ENCODE assay signal across 7 mouse cellular contexts in genomic region chr19:24271746-24272426, GRCm38 (mm10). TPM values are rescaled to one million over a fixed set of nuclear protein-coding genes. Genes with fewer than 3 reads are reported as not detected.
A peak's percentile ranks its signal among the peaks of the same experiment; 100 is the strongest.
DNase-seq lines count a peak whose midpoint lies in the region; ATAC-seq lines count a peak whose summit lies in the region.

No protein-coding gene starts in this region.

- H3K4me1 ChIP-seq in embryonic facial prominence, embryonic 10.5 days = peaks cover 16% of the 10 kb centered on the region
- peaks cover 7% of the 10 kb centered on the region for H3K4me1 ChIP-seq in intestine, embryonic 16.5 days (ENCODE audit: control insufficient read depth, insufficient read depth, low read length)
- H3K4me1 ChIP-seq in midbrain, embryonic 11.5 days (ENCODE audit: control insufficient read depth, insufficient read depth, low read length) = peaks cover 31% of the 10 kb centered on the region

- H3K9me3 ChIP-seq in embryonic facial prominence, embryonic 10.5 days = no peaks in the 10 kb centered on the region
- no peaks in the 10 kb centered on the region for H3K9me3 ChIP-seq in intestine, embryonic 16.5 days (ENCODE audit: control insufficient read depth, low read length)
- H3K9me3 ChIP-seq in midbrain, embryonic 11.5 days (ENCODE audit: control insufficient read depth, low read length) = no peaks in the 10 kb centered on the region

- H3K4me2 ChIP-seq in intestine, embryonic 16.5 days (ENCODE audit: low read depth, low read length) = peak overlapping the region; percentile 44
- no peak overlapping the region; the same call in 1 of the 2 replicates for H3K4me2 ChIP-seq in midbrain, embryonic 11.5 days

- peak overlapping the region; percentile 22; the same call in 1 of the 2 replicates for H3K4me3 ChIP-seq in embryonic facial prominence, embryonic 10.5 days
- H3K4me3 ChIP-seq in intestine, embryonic 16.5 days (ENCODE audit: low read length) = no peak overlapping the region; the same call in 1 of the 2 replicates
- H3K4me3 ChIP-seq in midbrain, embryonic 11.5 days (ENCODE audit: low read depth, low read length) = no peak overlapping the region

- H3K27me3 ChIP-seq in embryonic facial prominence, embryonic 10.5 days (replicated peaks; ENCODE audit: low read depth, poor library complexity, severe bottlenecking) = no peaks in the 10 kb centered on the region
- H3K27me3 ChIP-seq in intestine, embryonic 16.5 days (replicated peaks; ENCODE audit: control insufficient read depth, insufficient read depth, low read length) = no peaks in the 10 kb centered on the region
- no peaks in the 10 kb centered on the region for H3K27me3 ChIP-seq in midbrain, embryonic 11.5 days (ENCODE audit: control insufficient read depth, insufficient read depth, low read length)

- H3K27ac ChIP-seq in embryonic facial prominence, embryonic 10.5 days (replicated peaks) = no peak overlapping the region
- H3K27ac ChIP-seq in intestine, embryonic 16.5 days (ENCODE audit: low read length) = peak overlapping the region; percentile 68
- H3K27ac ChIP-seq in midbrain, embryonic 11.5 days (ENCODE audit: low read depth, low read length) = no peak overlapping the region

- 45% methylated on average over 16 of the region's 16 CpGs for WGBS in embryonic facial prominence, embryonic 10.5 days
- 42% methylated on average over 16 of the region's 16 CpGs for WGBS in intestine, embryonic 16.5 days
- WGBS in midbrain, embryonic 11.5 days = 39% methylated on average over 16 of the region's 16 CpGs

- H3K9ac ChIP-seq in intestine, embryonic 16.5 days (ENCODE audit: low read depth, low read length) = peak overlapping the region; percentile 34; the same call in 1 of the 2 replicates
- no peak overlapping the region for H3K9ac ChIP-seq in midbrain, embryonic 11.5 days (ENCODE audit: low read length)

- intact Hi-C loops in left cerebral cortex, postnatal 36 days (cut with DNase I) = no loop called here

- DNase-seq in adrenal gland, postnatal 14 days = peak; percentile 89
- peak; percentile 86 for DNase-seq in embryonic facial prominence, embryonic 10.5 days (ENCODE audit: low spot score)
- DNase-seq in gonadal fat pad, adult 2 months (ENCODE audit: low read depth) = peak; percentile 76
- DNase-seq in left cerebral cortex, postnatal 36 days (ENCODE audit: low spot score in 2 of 2) = peak; percentile 72 to 78
- DNase-seq in midbrain, embryonic 11.5 days (ENCODE audit: low spot score, missing footprints) = peak; percentile 96
- DNase-seq in skeletal muscle tissue, adult 2 months (ENCODE audit: low read depth, low spot score) = peak; percentile 84

- peaks cover 42% of the 10 kb centered on the region for H3K36me3 ChIP-seq in embryonic facial prominence, embryonic 10.5 days (replicated peaks)
- H3K36me3 ChIP-seq in intestine, embryonic 16.5 days (ENCODE audit: control insufficient read depth, insufficient read depth, low read length) = no peaks in the 10 kb centered on the region
- H3K36me3 ChIP-seq in midbrain, embryonic 11.5 days (ENCODE audit: control insufficient read depth, insufficient read depth, low read length) = no peaks in the 10 kb centered on the region

- ATAC-seq in intestine, embryonic 16.5 days = peak; percentile 96
- peak; percentile 83 for ATAC-seq in midbrain, embryonic 11.5 days (ENCODE audit: low FRiP score)

RNA-seq across cellular contexts. Expression of gene Fxn, which starts 8.5 kb away (rescaled TPM):
- 22.2 and 22.5 TPM in 2 replicates for total RNA-seq in adrenal gland, postnatal 14 days (2021)
- polyA plus RNA-seq in embryonic facial prominence, embryonic 10.5 days (2016; fragmentation: Nextera tagmentation; extraction: Ambion mirVana) = 62.6 and 65.0 TPM in 2 replicates
- 7.0 and 7.2 TPM in 2 replicates for polyA plus RNA-seq in gonadal fat pad, adult 2 months (2012; rRNA removed)
- polyA plus RNA-seq in intestine, embryonic 16.5 days (2015; fragmentation: Nextera tagmentation; extraction: Ambion mirVana) = 34.1 and 37.6 TPM in 2 replicates
- 1 to 10 TPM; 6.7 to 7.3 TPM for total RNA-seq in left cerebral cortex, postnatal 36 days (2021)
- 46.8 and 47.6 TPM in 2 replicates for polyA plus RNA-seq in midbrain, embryonic 11.5 days (2014; fragmentation: Nextera tagmentation; extraction: Ambion mirVana)

RNA-seq across cellular contexts. Expression of gene Tjp2, which starts 47.1 kb away (rescaled TPM):
- total RNA-seq in adrenal gland, postnatal 14 days (2021) = 11.2 and 11.8 TPM in 2 replicates
- 35.1 TPM in 2 replicates for polyA plus RNA-seq in embryonic facial prominence, embryonic 10.5 days (2016; fragmentation: Nextera tagmentation; extraction: Ambion mirVana)
- polyA plus RNA-seq in gonadal fat pad, adult 2 months (2012; rRNA removed) = 22.3 and 33.9 TPM in 2 replicates
- polyA plus RNA-seq in intestine, embryonic 16.5 days (2015; fragmentation: Nextera tagmentation; extraction: Ambion mirVana) = 33.0 and 40.2 TPM in 2 replicates
- 10 to 100 TPM; 17.1 TPM for total RNA-seq in left cerebral cortex, postnatal 36 days (2021)
- polyA plus RNA-seq in midbrain, embryonic 11.5 days (2014; fragmentation: Nextera tagmentation; extraction: Ambion mirVana) = 22.3 and 23.0 TPM in 2 replicates
